Mouse (Mus musculus) urinary bladder, postnatal 10 days (tissue): ENCODE results near the gene Lpin3.

Source experiments
- DNase-seq: peaks from one replicate; pipeline ENCODE4 v3.0.0; 2022; ENCODE audit warnings: low spot score

The Lpin3 gene

DNA sequence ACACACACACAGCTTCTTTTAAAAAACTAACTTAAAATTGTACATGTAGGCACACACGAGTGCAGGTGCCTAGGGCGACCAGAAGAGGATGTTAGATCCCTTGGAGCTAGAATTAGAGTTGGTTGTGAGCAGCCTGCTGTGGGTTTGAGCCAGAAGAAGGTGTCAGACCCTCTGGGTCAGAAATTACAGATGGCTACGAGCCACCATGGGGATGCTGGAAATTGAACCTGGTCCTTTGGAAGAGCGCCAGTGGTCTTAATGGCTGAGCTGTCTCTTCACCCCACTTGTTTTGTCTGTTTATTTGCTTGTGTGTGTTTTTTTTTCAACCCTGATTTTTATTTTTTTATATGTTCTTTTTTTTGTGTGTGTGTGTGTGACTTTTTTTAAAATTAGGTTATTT lies 54.0 kb downstream of the Lpin3 start:
- DNase-seq: no peak

GRCm38 (mm10) chr2:160940930-160941709 lies 60.6 kb downstream of the Lpin3 start:
- no peak for DNase-seq

- no peak for DNase-seq
Observed at GRCm38 (mm10) chr2:160942443-160942842, 62.0 kb downstream of the Lpin3 start.

- DNase-seq: no peak
Observed at GRCm38 (mm10) chr2:160951595-160951994, 71.1 kb downstream of the Lpin3 start.

- DNase-seq: no peak
Observed at GRCm38 (mm10) chr2:160953131-160953873, 72.8 kb downstream of the Lpin3 start.

GRCm38 (mm10) chr2:160954541-160954940 lies 74.1 kb downstream of the Lpin3 start:
- no peak for DNase-seq

- no peak for DNase-seq
Observed at GRCm38 (mm10) chr2:160955331-160955730, 74.9 kb downstream of the Lpin3 start.
